8 mouse cellular contexts compared by ENCODE assay signal in the genomic region with DNA sequence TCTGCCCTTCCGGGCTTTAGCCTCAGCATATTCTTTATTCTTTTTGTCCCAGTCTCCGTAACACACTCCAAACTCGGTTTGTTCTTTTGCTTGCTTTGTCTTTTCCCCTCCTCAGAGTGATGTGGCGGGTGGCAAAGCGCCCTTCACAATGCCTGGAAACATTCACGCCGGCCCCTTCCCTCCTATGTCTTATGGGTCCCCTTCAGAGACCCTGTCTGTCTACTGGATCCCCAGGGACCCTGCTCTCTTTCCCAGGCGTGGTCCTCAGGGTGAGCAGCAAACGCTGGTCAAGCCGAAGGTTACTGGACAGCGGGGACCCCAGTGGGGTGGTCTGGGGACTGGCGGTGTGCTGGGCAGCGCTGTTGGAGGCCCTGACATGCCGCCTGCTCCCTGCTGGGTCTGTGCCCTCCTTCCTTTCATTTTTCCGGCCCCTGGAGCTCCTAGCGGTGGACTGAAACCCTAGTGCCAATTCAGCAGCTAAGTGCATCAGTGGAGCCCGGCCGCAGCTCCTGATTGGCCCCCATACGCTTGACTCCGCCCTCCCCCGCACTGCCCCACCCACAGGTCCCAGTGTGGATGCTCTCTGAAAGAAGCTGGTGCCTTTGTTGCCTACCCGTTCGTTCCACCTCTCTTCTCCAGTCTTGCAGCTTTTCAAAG. TPM values are rescaled to one million over a fixed set of nuclear protein-coding genes. Genes with fewer than 3 reads are reported as not detected.
DNase-seq lines count a peak whose midpoint lies in the region; ATAC-seq and TF ChIP-seq lines count a peak whose summit lies in the region.

No protein-coding gene starts in this region.

- WGBS in forebrain, embryonic 15.5 days = under 1% methylated on average over 23 of the region's 23 CpGs
- 2% methylated on average over 23 of the region's 23 CpGs for WGBS in hindbrain, embryonic 10.5 days
- WGBS in lung, adult 2 months = 7% methylated on average over 23 of the region's 23 CpGs

- H3K4me2 ChIP-seq in forebrain, embryonic 15.5 days (replicated peaks) = peak overlapping the region; percentile 95

- H3K27me3 ChIP-seq in forebrain, embryonic 15.5 days = no peaks in the 10 kb centered on the region; the same call in 1 of the 2 replicates
- H3K27me3 ChIP-seq in hindbrain, embryonic 10.5 days (ENCODE audit: insufficient read depth, poor library complexity, severe bottlenecking) = peaks cover 38% of the 10 kb centered on the region

- peak overlapping the region; percentile 54 for H3K4me3 ChIP-seq in forebrain, embryonic 15.5 days
- peak overlapping the region; percentile 55 for H3K4me3 ChIP-seq in hindbrain, embryonic 10.5 days
- H3K4me3 ChIP-seq in layer of hippocampus, adult 2 months = peak overlapping the region; percentile 61
- H3K4me3 ChIP-seq in lung, adult 2 months (replicated peaks; ENCODE audit: extremely low read depth, low read depth, low read length) = no peak overlapping the region

- peak overlapping the region; percentile 79 for H3K9ac ChIP-seq in forebrain, embryonic 15.5 days (replicated peaks)

- H3K27ac ChIP-seq in forebrain, embryonic 15.5 days (replicated peaks) = peak overlapping the region; percentile 88
- peak overlapping the region; percentile 87 for H3K27ac ChIP-seq in hindbrain, embryonic 10.5 days
- peak overlapping the region; percentile 86 for H3K27ac ChIP-seq in layer of hippocampus, adult 2 months

- peak; percentile 99 for ATAC-seq in forebrain, embryonic 15.5 days (replicated peaks)
- ATAC-seq in erythroid progenitor cell, adult 5-6 weeks (replicated peaks; ENCODE audit: low FRiP score, poor library complexity, severe bottlenecking) = no peak; the same call in 1 of the 2 replicates

- TF ChIP-seq POLR2A in lung, adult 2 months (IDR thresholded peaks at IDR 0.05; ENCODE audit: borderline replicate concordance, extremely low read depth, low read depth, low read length) = no peak

- peak; percentile 88 for DNase-seq in Muller cell, postnatal 12 days (ENCODE audit: inconsistent ontology term)
- DNase-seq in cerebellum, adult 11-12 months = peak; percentile 93
- DNase-seq in hindbrain, embryonic 10.5 days (ENCODE audit: low spot score) = peak; percentile 88
- peak; percentile 83 to 87 for DNase-seq in layer of hippocampus, adult 2 months (ENCODE audit: low spot score in 2 of 2)
- peak; percentile 10 for DNase-seq in lung, adult 2 months
- DNase-seq in ovary, postnatal 10 days (ENCODE audit: low spot score) = peak; percentile 22

- peaks cover 20% of the 10 kb centered on the region for H3K4me1 ChIP-seq in forebrain, embryonic 15.5 days
- H3K4me1 ChIP-seq in hindbrain, embryonic 10.5 days (replicated peaks) = peaks cover 56% of the 10 kb centered on the region
- H3K4me1 ChIP-seq in lung, adult 2 months (ENCODE audit: control insufficient read depth, insufficient read depth, low read length) = no peaks in the 10 kb centered on the region

- no peaks in the 10 kb centered on the region for H3K9me3 ChIP-seq in forebrain, embryonic 15.5 days
- no peaks in the 10 kb centered on the region for H3K9me3 ChIP-seq in hindbrain, embryonic 10.5 days

- no peaks in the 10 kb centered on the region for H3K36me3 ChIP-seq in forebrain, embryonic 15.5 days
- H3K36me3 ChIP-seq in hindbrain, embryonic 10.5 days = no peaks in the 10 kb centered on the region

- peak; percentile 66 for TF ChIP-seq CTCF in layer of hippocampus, adult 2 months (conservative IDR thresholded peaks at IDR 0.05)
- no peak for TF ChIP-seq CTCF in lung, adult 2 months (IDR thresholded peaks at IDR 0.05; ENCODE audit: insufficient read depth, low read length)

RNA-seq across cellular contexts. Expression of a gene that starts 25.1 kb away (rescaled TPM):
- polyA plus RNA-seq in forebrain, embryonic 15.5 days (2015; fragmentation: Nextera tagmentation; extraction: Ambion mirVana) = 4.1 and 4.2 TPM in 2 replicates
- 0.31 and 0.95 TPM in 2 replicates for polyA plus RNA-seq in hindbrain, embryonic 10.5 days (2016; fragmentation: Nextera tagmentation; extraction: Ambion mirVana)
- 1 to 10 TPM; 6.3 to 9.2 TPM for total RNA-seq in layer of hippocampus, adult 2 months (2021)
- not detected in 2 replicates for polyA plus RNA-seq in lung, adult 2 months (2012; rRNA removed)
- not detected in 2 replicates for total RNA-seq in erythroid progenitor cell, adult 5-6 weeks (2015; ENCODE audit: low replicate concordance)
- not detected in 2 replicates for total RNA-seq in erythroid progenitor cell, adult 5-6 weeks (2017; ENCODE audit: low replicate concordance)

RNA-seq across cellular contexts. Expression of a gene that starts 28.4 kb away (rescaled TPM):
- not detected in 2 replicates for polyA plus RNA-seq in forebrain, embryonic 15.5 days (2015; fragmentation: Nextera tagmentation; extraction: Ambion mirVana)
- polyA plus RNA-seq in hindbrain, embryonic 10.5 days (2016; fragmentation: Nextera tagmentation; extraction: Ambion mirVana) = not detected in 2 replicates
- total RNA-seq in layer of hippocampus, adult 2 months (2021) = not detected
- polyA plus RNA-seq in lung, adult 2 months (2012; rRNA removed) = 0.05 TPM in 1 of 2 replicates, not detected in the other
- not detected in 2 replicates for total RNA-seq in erythroid progenitor cell, adult 5-6 weeks (2015; ENCODE audit: low replicate concordance)
- not detected in 2 replicates for total RNA-seq in erythroid progenitor cell, adult 5-6 weeks (2017; ENCODE audit: low replicate concordance)

Comparison
In these comparisons a context has a peak if more than half of its experiments do, and no peak if none do; other contexts are left out.
1. DNase-seq: peak in every context shown above with its lines; median percentile 93 in cerebellum, adult 11-12 months; 88 in Muller cell, postnatal 12 days; 88 in hindbrain, embryonic 10.5 days; 85 in layer of hippocampus, adult 2 months; 22 in ovary, postnatal 10 days; 10 in lung, adult 2 months.